Mouse (Mus musculus) small intestine, adult 2 months (tissue): ENCODE results near the gene Abcc8. TPM values are rescaled to one million over a fixed set of nuclear protein-coding genes. Genes with fewer than 3 reads are reported as not detected.

Experiments used
- H3K27ac ChIP-seq: fragments of 200-500 bp; 2 replicates; pipeline ENCODE4 v1.5.1; 2012; ENCODE audit warnings: low read depth, low read length, control low read depth, inconsistent platforms; ENCODE audit not compliant: insufficient read depth
- H3K27me3 ChIP-seq: fragments of 200-500 bp; 2 replicates; pipeline ENCODE4 v1.6.1; 2012; ENCODE audit warnings: mild to moderate bottlenecking, moderate library complexity, low read length, inconsistent platforms; ENCODE audit not compliant: control insufficient read depth, insufficient read depth
- H3K36me3 ChIP-seq: fragments of 200-500 bp; 2 replicates; pipeline ENCODE4 v1.6.1; 2012; ENCODE audit warnings: mild to moderate bottlenecking, low read length, control low read depth, inconsistent platforms; ENCODE audit not compliant: control insufficient read depth, insufficient read depth
- H3K4me1 ChIP-seq: fragments of 200-500 bp; 2 replicates; pipeline ENCODE4 v1.6.1; 2012; ENCODE audit warnings: low read length, inconsistent platforms, mixed read lengths; ENCODE audit not compliant: control insufficient read depth, insufficient read depth, insufficient read length
- H3K4me3 ChIP-seq: fragments of 200-500 bp; 2 replicates; pipeline ENCODE4 v1.5.1; 2012; ENCODE audit warnings: low read depth, mild to moderate bottlenecking, control low read depth, inconsistent platforms, low read length, moderate library complexity
- CTCF ChIP-seq: fragments of 200-500 bp; IDR thresholded peaks from 2 replicates; pipeline ENCODE4 v1.5.1; 2012; ENCODE audit warnings: low read depth, mild to moderate bottlenecking, control low read depth, inconsistent platforms, low read length, moderate library complexity, mixed read lengths; ENCODE audit not compliant: insufficient replicate concordance, insufficient read length; ENCODE audit errors: extremely low read depth
- POLR2A ChIP-seq: fragments of 200-500 bp; IDR thresholded peaks from 2 replicates; pipeline ENCODE4 v1.6.1; 2012; ENCODE audit warnings: low read depth, mild to moderate bottlenecking, control low read depth, inconsistent platforms, low read length, moderate library complexity
- WGBS: fragments of 180-500 bp; shearing (Covaris S2); methylation state at CpG from one replicate; pipeline ENCODE4 v1.1.7; 2018; 5-methylcytosine and 5-hydroxymethylcytosine counted together
- polyA plus RNA-seq: library from polyadenylated mRNA; depleted of rRNA; stranded (reverse); fragments of >200 nt; gene quantifications from 2 replicates; pipeline ENCODE4 v1.2.3, GENCODE M21; 2012; rRNA removed

Abcc8 gene
- polyA plus RNA-seq, 1 experiment: 1.3 TPM

GRCm38 (mm10) chr7:46060688-46061087, 119.1 kb downstream of the Abcc8 start:
- Histone ChIP-seq H3K27ac (no peak overlapping the region), H3K27me3 (no peaks in the 10 kb centered on the region), H3K4me3 (no peak overlapping the region), H3K4me1 (no peaks in the 10 kb centered on the region), H3K36me3 (peaks cover 79% of the 10 kb centered on the region)
- WGBS: 94% methylated on average over 8 of the region's 8 CpGs
- TF ChIP-seq POLR2A: no peak
- TF ChIP-seq CTCF: no peak

- TF ChIP-seq POLR2A (no peak), CTCF (no peak)
- Histone ChIP-seq H3K4me3 (peak overlapping the region; percentile 65), H3K27me3 (no peaks in the 10 kb centered on the region), H3K27ac (peak overlapping the region; percentile 64), H3K36me3 (peaks cover 84% of the 10 kb centered on the region), H3K4me1 (no peaks in the 10 kb centered on the region)
- WGBS: 80% methylated on average over 11 of the region's 11 CpGs
Measured at GRCm38 (mm10) chr7:46058882-46059281, 121.0 kb downstream of the Abcc8 start.

Other genes starting within 250 kb of the Abcc8 start
- 7.4 and 25.5 TPM in 2 replicates for gene Abcc6, start 149.7 kb downstream of the Abcc8 start, polyA plus RNA-seq
- 25.1 and 53.1 TPM in 2 replicates for gene Nomo1, start 146.3 kb downstream of the Abcc8 start, polyA plus RNA-seq
- 0.67 and 0.96 TPM in 2 replicates for gene Kcnj11, start 79.3 kb downstream of the Abcc8 start, polyA plus RNA-seq
- 34.5 and 105 TPM in 2 replicates for gene Ush1c, start 58.5 kb upstream of the Abcc8 start, polyA plus RNA-seq
- gene Otog, start 61.0 kb upstream of the Abcc8 start, polyA plus RNA-seq: 0.04 TPM in 1 of 2 replicates, not detected in the other
- not detected in 2 replicates for gene Myod1, start 196.4 kb upstream of the Abcc8 start, polyA plus RNA-seq
- 0.29 and 0.34 TPM in 2 replicates for gene Kcnc1, start 216.5 kb upstream of the Abcc8 start, polyA plus RNA-seq